Mouse (Mus musculus) intestine, postnatal 0 days (tissue): ENCODE measurements around the gene Ptprg. TPM values are rescaled to one million over a fixed set of nuclear protein-coding genes. Genes with fewer than 3 reads are reported as not detected.

Source experiments
- ATAC-seq: fragments of 200-750 bp; cut with Nextera tagmentation; 2 replicates; pipeline ENCODE4 v1.8.0; 2017; ENCODE audit warnings: mild to moderate bottlenecking, moderate TSS enrichment, moderate library complexity
- H3K27ac ChIP-seq: fragments of 300-500 bp; sonication (generic); 2 replicates; pipeline ENCODE4 v1.5.1; 2014; ENCODE audit warnings: mild to moderate bottlenecking, low read depth, low read length, moderate library complexity
- H3K27me3 ChIP-seq: fragments of 300-500 bp; sonication (generic); replicated peaks from 2 replicates; pipeline ENCODE4 v1.6.1; 2014; ENCODE audit warnings: low read length, mixed read lengths; ENCODE audit not compliant: control insufficient read depth, insufficient read depth
- H3K36me3 ChIP-seq: fragments of 300-500 bp; sonication (generic); 2 replicates; pipeline ENCODE4 v1.6.1; 2014; ENCODE audit warnings: mild to moderate bottlenecking, moderate library complexity; ENCODE audit not compliant: control insufficient read depth, insufficient read depth
- H3K4me1 ChIP-seq: fragments of 300-500 bp; sonication (generic); replicated peaks from 2 replicates; pipeline ENCODE4 v1.6.1; 2014; ENCODE audit warnings: antibody characterized with exemption, low read length, mixed read lengths; ENCODE audit not compliant: control insufficient read depth, insufficient read depth
- H3K4me2 ChIP-seq: fragments of 300-500 bp; sonication (generic); replicated peaks from 2 replicates; pipeline ENCODE4 v1.6.1; 2014; ENCODE audit warnings: low read depth, mild to moderate bottlenecking, moderate library complexity
- H3K4me3 ChIP-seq: fragments of 300-500 bp; sonication (generic); 2 replicates; pipeline ENCODE4 v1.5.1; 2014; ENCODE audit warnings: low read depth, low read length
- H3K9ac ChIP-seq: fragments of 300-500 bp; sonication (generic); 2 replicates; pipeline ENCODE4 v1.6.1; 2014; ENCODE audit warnings: mild to moderate bottlenecking, low read depth, low read length
- H3K9me3 ChIP-seq: fragments of 300-500 bp; sonication (generic); 2 replicates; pipeline ENCODE4 v1.6.1; 2016; ENCODE audit warnings: mixed run types; ENCODE audit not compliant: control insufficient read depth
- CTCF ChIP-seq: sonication (generic); IDR thresholded peaks from 2 replicates; pipeline ENCODE4 v1.5.1; 2016; ENCODE audit warnings: low read depth, mild to moderate bottlenecking, control low read depth, antibody characterized with exemption, moderate library complexity
- WGBS: fragments of 180-500 bp; shearing (Covaris S2); extraction: QIAGEN DNeasy Blood & Tissue Kit; methylation state at CpG from one replicate; pipeline ENCODE4 v1.1.7; 2014; 5-methylcytosine and 5-hydroxymethylcytosine counted together
- polyA plus RNA-seq: library from polyadenylated mRNA; unstranded; fragments of >200 nt; fragmentation: Nextera tagmentation; extraction: Ambion mirVana; gene quantifications from 2 replicates; pipeline ENCODE4 v1.2.1, GENCODE M21; 2015

Ptprg gene
- polyA plus RNA-seq, 1 experiment from 2014 or later: 3.7 TPM

- H3K27ac ChIP-seq: no peak overlapping the region
- H3K36me3 ChIP-seq: no peaks in the 10 kb centered on the region
- H3K4me2 ChIP-seq: no peak overlapping the region
- H3K9ac ChIP-seq: no peak overlapping the region
- no peak for TF ChIP-seq CTCF
- H3K27me3 ChIP-seq: no peaks in the 10 kb centered on the region
- no peak overlapping the region for H3K4me3 ChIP-seq
- H3K9me3 ChIP-seq: no peaks in the 10 kb centered on the region
- no peaks in the 10 kb centered on the region for H3K4me1 ChIP-seq
- no peak for ATAC-seq
- 49% methylated on average over 2 of the region's 2 CpGs for WGBS
Observed at GRCm38 (mm10) chr14:12206138-12206537, 652.8 kb downstream of the Ptprg start.

DNA sequence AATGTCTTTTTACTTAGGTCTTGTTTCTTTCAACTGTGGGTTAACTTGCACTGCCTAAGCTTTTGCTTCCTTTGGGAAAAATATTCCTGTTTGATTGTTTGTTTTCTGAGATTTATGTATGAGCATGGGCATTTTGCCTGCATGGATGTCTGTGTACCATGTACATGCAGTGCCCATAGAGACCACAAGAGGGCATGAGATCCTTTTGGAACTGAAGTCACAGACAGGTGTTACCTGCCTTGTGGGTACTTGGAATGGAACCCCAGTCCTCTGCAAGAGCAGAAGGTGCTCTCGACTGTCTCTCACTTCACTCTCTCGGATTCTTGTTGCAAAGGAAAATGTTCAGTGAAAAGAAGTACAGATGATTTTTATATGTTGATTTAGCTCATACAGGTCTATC is 655.2 kb downstream of the Ptprg start:
- no peak for ATAC-seq
- no peak overlapping the region for H3K4me3 ChIP-seq
- H3K9me3 ChIP-seq: no peaks in the 10 kb centered on the region
- no peak overlapping the region for H3K9ac ChIP-seq
- WGBS: 99% methylated on average over 2 of the region's 2 CpGs
- TF ChIP-seq CTCF: peak; percentile 76
- no peak overlapping the region for H3K27ac ChIP-seq
- no peaks in the 10 kb centered on the region for H3K27me3 ChIP-seq
- no peak overlapping the region for H3K4me2 ChIP-seq
- H3K4me1 ChIP-seq: no peaks in the 10 kb centered on the region
- no peaks in the 10 kb centered on the region for H3K36me3 ChIP-seq

DNA sequence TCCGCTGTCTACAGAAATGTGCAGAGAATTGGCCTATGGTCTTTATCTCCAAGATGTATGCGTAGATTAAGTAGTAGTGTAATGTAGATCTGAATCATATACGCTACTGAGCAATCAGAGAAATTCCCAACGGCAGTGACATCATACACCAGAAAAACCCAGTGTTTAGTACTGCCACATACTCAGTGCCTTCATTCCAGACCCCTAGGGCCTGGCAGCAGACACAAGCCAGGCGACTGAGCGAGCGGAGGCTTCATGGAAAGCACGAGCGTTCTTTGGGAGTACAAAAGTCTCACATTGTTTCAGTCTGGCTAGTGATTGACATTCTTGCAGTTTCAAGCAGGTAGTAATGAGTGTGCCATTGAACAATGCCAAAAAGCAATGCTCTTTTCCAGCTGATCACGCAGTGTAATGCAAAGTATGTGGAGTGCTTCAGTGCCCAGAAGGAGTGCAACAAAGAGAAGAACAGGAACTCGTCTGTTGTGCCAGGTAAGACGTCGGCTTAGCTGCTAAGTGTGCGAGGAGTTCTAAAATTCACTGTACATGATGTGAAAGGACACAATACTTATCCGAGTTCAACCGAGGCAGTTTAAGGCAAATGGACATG is 665.3 kb downstream of the Ptprg start:
- no peaks in the 10 kb centered on the region for H3K4me1 ChIP-seq
- H3K9me3 ChIP-seq: no peaks in the 10 kb centered on the region
- no peak overlapping the region for H3K9ac ChIP-seq
- no peak for ATAC-seq
- no peak overlapping the region for H3K4me2 ChIP-seq
- H3K4me3 ChIP-seq: no peak overlapping the region
- no peaks in the 10 kb centered on the region for H3K27me3 ChIP-seq
- H3K36me3 ChIP-seq: no peaks in the 10 kb centered on the region
- no peak for TF ChIP-seq CTCF
- 87% methylated on average over 16 of the region's 16 CpGs for WGBS
- H3K27ac ChIP-seq: no peak overlapping the region

DNA sequence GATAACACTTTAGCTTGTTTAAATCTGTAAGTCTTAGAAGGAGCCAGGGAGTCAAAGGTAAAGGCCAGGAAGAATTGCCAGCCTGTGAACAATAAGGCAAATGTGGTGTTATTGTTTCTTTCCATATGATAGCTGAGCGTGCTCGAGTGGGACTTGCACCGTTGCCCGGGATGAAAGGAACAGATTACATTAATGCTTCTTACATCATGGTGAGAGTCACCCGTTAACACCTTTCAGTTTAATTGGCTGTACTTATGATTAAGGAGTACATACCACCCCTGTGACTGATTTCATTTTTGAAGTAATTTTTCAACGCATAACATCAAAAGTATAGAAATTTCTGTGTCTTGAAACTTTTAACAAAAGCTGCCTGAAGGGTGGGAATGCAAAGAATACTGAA is 666.5 kb downstream of the Ptprg start:
- Histone ChIP-seq H3K9me3 (no peaks in the 10 kb centered on the region), H3K27ac (no peak overlapping the region), H3K4me3 (no peak overlapping the region), H3K4me1 (no peaks in the 10 kb centered on the region), H3K27me3 (no peaks in the 10 kb centered on the region), H3K4me2 (no peak overlapping the region), H3K9ac (no peak overlapping the region), H3K36me3 (no peaks in the 10 kb centered on the region)
- no peak for ATAC-seq
- no peak for TF ChIP-seq CTCF
- WGBS: 90% methylated on average over 6 of the region's 6 CpGs

GRCm38 (mm10) chr14:12220540-12220939 is 667.2 kb downstream of the Ptprg start:
- WGBS: 84% methylated on average over 8 of the region's 8 CpGs
- H3K36me3 ChIP-seq: no peaks in the 10 kb centered on the region
- ATAC-seq: no peak
- TF ChIP-seq CTCF: no peak
- H3K4me1 ChIP-seq: no peaks in the 10 kb centered on the region
- no peaks in the 10 kb centered on the region for H3K9me3 ChIP-seq
- H3K9ac ChIP-seq: no peak overlapping the region
- H3K4me3 ChIP-seq: no peak overlapping the region
- H3K27me3 ChIP-seq: no peaks in the 10 kb centered on the region
- no peak overlapping the region for H3K4me2 ChIP-seq
- no peak overlapping the region for H3K27ac ChIP-seq

GRCm38 (mm10) chr14:12221571-12221970 is 668.2 kb downstream of the Ptprg start:
- H3K27ac ChIP-seq: no peak overlapping the region
- ATAC-seq: no peak
- TF ChIP-seq CTCF: no peak
- no peaks in the 10 kb centered on the region for H3K4me1 ChIP-seq
- 86% methylated on average over 5 of the region's 5 CpGs for WGBS
- H3K27me3 ChIP-seq: no peaks in the 10 kb centered on the region
- no peak overlapping the region for H3K4me3 ChIP-seq
- no peak overlapping the region for H3K9ac ChIP-seq
- no peak overlapping the region for H3K4me2 ChIP-seq
- no peaks in the 10 kb centered on the region for H3K9me3 ChIP-seq
- H3K36me3 ChIP-seq: 0 out of 2 replicates have a peak, but pooled peaks cover 5% of the 10 kb centered on the region

- H3K27ac ChIP-seq: no peak overlapping the region
- H3K9me3 ChIP-seq: no peaks in the 10 kb centered on the region
- 77% methylated on average over 4 of the region's 4 CpGs for WGBS
- no peaks in the 10 kb centered on the region for H3K36me3 ChIP-seq
- no peak for ATAC-seq
- H3K9ac ChIP-seq: no peak overlapping the region
- H3K4me3 ChIP-seq: no peak overlapping the region
- no peak for TF ChIP-seq CTCF
- H3K27me3 ChIP-seq: no peaks in the 10 kb centered on the region
- H3K4me1 ChIP-seq: no peaks in the 10 kb centered on the region
- no peak overlapping the region for H3K4me2 ChIP-seq
Observed at GRCm38 (mm10) chr14:12243726-12244125, 690.4 kb downstream of the Ptprg start.
